Mouse (Mus musculus) left cerebral cortex, adult 8-10 months (tissue): ENCODE measurements at regions not wholly inside any gene's neighbourhood (a gene's known extent, or its start where the extent isn't known, plus 50 kb on each side); places are given as distances from the start of the nearest gene placed in this dataset.

Experiments used
- DNase-seq, 2 experiments: peaks; one replicate each; pipeline ENCODE4 v3.0.0; 2022; ENCODE audit warnings: low spot score in 2 of 2

GRCm38 (mm10) chr14:54185265-54185830 is 68.6 kb downstream of the Dad1 start:
- no peak for DNase-seq

DNA sequence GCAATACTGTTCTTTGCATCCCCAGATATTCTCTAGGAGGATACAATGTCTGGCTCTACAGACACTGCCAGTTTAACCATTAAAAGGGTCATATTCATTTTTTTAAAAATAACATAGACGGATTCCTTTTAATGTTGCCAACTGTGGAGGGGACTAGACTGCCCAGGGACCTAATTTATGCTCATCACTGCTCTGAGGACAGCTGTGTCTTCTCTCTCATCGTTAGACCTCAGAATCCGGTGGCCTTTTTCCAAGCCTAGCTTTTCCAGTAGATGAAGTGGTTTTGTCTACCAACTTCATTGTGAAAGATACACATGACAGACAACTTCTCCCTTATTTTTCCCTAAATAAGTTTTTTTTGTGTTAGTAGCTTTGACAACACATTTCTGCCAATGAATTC is 70.0 kb downstream of the Dad1 start:
- DNase-seq: no peak

GRCm38 (mm10) chr14:54182838-54183237 is 71.1 kb downstream of the Dad1 start:
- no peak for DNase-seq

- DNase-seq: no peak
Observed at GRCm38 (mm10) chr14:54181306-54181705, 72.6 kb downstream of the Dad1 start.

DNA sequence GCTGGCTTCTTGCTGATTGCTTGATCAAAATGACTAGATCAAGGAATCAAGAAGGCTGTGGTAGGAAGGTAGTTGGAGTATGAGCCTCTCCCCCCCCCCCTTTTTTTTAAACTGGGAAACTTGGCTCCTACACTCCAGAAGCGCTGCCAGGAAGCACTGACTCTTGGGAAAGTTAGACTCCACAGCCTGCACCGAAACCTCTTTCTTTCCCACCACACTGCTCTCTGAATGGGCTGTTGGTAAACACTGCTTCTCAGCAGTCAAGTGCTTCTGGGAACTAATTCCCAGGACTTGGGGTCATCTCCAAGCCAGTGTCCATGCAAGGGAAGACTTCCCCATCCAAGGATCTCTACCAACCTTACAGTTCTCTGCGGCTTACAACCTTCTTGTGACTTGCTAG is 73.2 kb downstream of the Dad1 start:
- no peak for DNase-seq

DNA sequence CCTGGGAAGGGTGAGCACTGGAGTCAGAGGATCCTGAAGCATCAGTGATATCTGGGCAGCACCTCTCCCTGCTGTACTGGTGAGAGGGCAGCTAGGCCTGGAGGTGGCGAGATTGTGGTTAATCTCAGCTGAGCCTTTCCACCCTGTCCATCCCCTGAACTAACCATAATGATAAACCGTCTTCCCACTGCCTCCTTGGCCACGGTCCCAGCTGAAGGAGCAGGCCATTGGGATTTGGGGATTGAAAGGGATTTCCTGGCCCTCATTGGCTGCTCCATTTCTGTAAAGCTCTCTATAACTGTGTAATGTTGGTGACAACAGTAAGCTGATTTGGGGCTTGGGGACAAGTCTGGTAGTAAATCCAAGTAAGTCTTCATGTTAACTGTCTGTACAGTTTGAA is 73.6 kb downstream of the Dad1 start:
- no peak for DNase-seq

DNA sequence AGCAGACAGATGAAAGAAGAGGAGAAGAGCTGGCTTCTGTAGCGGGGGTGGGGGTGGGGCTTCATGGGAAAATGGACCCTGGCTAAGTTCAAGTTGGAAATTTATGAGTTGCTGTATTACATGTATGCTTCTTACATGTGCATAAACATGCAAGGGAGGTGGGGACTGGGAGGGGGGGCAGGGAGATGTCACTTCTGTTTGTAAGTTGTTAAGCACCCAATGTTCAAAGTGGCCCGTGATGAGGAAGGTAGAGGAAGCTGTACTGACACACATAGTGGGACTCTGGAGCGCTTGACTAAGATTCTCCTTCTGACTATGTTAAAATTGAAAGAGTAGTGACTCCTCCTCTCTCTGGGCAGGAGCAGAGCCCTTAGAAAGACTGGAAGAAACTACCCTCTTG is 75.0 kb downstream of the Dad1 start:
- no peak for DNase-seq

- no peak for DNase-seq
Observed at GRCm38 (mm10) chr14:54176469-54176868, 77.4 kb downstream of the Dad1 start.

GRCm38 (mm10) chr14:54175476-54175875 is 78.4 kb downstream of the Dad1 start:
- no peak for DNase-seq

GRCm38 (mm10) chr14:54173316-54173715 is 80.6 kb downstream of the Dad1 start:
- no peak for DNase-seq

GRCm38 (mm10) chr14:54169254-54169653 is 84.7 kb downstream of the Dad1 start:
- no peak for DNase-seq

GRCm38 (mm10) chr14:54168414-54168931 is 85.4 kb downstream of the Dad1 start:
- DNase-seq: no peak

DNA sequence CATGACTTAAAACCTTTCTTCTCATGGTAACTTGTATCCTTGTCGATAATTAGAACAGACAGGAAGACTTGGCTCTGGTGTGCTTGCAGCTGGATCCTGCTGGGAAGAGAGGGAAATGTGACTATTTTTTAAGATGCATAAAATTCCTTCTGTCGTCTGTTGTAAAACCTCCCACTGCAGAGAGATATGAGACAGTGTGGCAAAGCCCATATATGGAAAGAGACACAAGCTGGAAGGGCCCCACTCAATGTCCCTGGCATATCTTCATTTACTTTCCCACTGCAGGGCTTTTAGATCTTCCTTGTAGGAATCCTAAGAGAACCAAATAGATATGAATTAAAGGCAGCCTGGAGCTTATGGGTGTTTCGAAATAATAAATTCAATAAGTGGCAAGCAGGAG is 87.8 kb downstream of the Dad1 start:
- DNase-seq: no peak

GRCm38 (mm10) chr14:54164874-54165273 is 89.0 kb downstream of the Dad1 start:
- DNase-seq: no peak

GRCm38 (mm10) chr14:54161916-54162315 is 92.0 kb downstream of the Dad1 start:
- DNase-seq: no peak

DNA sequence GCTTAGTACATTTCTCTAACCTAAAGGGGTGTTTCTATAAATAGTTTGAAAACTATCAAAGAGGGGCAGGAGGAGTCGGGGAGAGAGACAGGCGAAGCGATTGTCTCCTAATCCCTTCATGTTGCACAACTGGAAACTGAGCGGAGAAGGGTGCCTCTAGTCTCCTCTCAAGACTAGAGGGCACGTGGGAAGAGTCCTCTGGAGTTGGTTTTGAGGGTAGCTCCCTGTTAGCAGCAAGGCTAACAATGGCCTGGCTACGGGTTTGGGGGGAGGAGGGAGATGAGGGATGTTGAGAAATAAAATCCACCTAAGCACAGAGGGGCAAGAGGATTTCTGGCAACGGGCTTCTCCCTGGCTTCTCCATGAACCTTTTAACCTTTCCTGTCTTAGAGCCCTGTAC is 92.7 kb downstream of the Dad1 start:
- no peak for DNase-seq

DNA sequence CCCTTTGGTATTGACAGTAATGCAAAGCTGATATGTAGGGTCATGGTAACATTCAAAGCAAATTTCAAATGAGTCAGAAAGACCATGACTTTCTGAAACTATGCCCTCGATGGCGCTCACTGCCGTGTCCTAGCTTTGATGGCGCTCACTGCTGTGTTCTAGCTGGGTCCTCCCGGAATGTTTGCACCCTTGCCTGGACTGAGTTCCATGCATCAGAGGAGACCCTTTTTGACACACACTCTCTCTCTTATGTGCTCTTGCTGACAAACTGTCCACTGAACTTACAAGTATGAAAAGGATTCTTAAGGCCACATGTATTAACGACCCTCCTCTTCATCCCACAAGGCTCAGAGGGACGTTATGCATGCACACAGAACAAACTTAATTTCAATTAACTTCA is 94.1 kb downstream of the Dad1 start:
- no peak for DNase-seq

DNA sequence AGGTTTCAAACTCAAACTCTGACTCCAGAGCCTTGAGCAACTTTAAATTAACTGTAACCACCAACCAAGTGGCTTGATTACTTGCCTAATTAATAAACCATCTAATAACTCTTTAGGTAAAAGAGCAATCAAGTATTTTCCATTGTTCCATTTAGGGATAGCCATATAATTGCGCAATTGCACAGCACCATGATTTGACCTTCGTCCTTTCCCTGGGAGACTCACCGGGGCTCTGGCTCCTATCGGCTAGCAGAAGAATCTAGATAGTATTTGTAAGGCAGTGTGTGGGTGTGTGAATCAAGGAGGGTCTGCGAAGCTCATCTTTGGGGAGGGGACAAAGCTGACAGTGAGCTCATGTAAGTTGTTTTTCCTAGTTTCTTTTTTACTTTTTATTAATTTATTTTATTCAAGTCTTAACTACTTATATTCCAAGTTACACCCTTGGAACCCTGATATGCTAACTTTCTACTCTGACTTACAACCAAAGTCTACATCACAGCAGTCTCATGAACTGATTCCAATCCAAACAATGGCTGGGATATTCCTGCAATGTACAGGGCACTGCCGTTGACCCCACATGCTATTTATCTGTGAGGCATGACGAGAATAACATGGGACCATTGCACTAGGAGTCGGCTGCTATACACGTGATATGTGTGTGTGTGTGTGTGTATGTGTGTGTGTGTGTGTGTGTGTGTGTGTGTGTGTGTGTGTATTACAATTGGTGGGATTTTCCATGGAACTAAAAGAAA is 95.5 kb downstream of the Dad1 start:
- DNase-seq: no peak

GRCm38 (mm10) chr14:54156536-54156935 is 97.4 kb downstream of the Dad1 start:
- DNase-seq: no peak

DNA sequence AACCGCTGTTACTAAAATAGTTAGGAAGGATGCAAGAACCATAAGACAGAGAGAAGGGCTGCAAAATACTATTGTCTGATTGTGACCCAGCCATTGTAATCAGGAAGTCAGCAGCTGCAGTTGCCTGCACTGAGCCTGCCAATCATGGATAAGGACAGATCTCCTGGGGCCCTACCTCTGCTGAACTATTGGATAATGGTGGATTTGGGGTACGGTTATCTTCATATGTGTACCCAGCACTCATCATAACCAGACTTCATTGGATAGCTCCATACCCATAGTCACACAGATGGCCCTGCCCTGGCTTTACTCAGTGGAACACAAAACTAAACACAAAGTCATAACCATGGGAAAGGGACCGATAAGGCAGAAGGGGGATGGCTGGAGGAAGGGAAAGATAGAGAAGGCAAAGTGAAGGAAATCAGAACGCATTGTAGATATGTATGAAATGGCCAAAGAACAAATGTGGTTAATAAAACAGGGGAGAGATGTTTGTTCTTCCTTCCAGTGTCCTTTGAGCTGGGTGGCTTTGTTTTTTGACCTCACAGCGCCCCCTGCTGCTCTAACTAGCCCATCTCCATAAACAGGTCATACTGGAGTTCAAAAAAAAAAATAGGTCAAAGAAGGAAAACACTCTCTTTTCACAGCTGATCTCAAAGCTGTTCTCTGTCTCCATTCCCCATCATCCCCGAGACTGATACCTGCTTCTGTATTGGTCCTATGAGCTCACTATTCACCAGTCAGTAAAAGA is 101.2 kb downstream of the Dad1 start:
- peak; percentile 27 to 51 for DNase-seq

DNA sequence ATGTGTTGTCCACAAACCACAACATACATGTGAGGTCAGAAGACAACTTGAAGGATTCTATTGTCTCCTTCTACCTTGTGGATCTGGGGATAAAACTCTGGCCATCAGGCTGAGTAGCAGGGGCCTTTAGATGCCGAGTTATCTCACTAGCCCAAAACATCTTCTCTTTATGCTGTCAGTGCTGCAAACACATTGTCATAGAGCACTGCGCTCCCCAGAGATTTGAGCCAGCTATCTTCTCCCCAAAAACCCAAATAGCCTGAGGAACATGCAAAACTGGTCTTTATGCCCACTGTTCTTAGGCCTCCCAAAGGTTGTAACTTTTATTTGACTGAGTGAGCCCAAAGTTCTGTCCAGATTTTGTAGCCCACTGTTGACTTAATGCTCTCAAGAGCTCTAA is 102.0 kb downstream of the Dad1 start:
- DNase-seq: no peak

DNA sequence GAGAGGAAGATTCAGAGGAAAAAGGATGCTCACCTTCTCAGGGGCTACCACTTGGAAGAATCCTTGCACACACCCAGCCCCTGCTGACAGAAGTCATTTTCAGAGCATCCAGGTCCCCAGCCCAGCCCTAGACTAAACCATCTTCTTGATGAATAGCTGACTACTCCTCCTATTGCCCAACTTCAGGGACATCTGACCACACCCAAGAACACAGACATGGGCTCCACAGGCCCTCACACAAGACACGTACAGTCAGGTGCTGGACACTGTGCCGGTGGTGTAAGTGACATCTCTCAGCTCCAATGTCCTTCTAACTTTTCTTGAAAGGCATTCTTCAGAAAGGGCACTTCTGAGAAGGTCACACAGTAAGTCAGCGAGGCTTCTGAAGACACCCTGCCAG is 102.6 kb downstream of the Dad1 start:
- DNase-seq: no peak

DNA sequence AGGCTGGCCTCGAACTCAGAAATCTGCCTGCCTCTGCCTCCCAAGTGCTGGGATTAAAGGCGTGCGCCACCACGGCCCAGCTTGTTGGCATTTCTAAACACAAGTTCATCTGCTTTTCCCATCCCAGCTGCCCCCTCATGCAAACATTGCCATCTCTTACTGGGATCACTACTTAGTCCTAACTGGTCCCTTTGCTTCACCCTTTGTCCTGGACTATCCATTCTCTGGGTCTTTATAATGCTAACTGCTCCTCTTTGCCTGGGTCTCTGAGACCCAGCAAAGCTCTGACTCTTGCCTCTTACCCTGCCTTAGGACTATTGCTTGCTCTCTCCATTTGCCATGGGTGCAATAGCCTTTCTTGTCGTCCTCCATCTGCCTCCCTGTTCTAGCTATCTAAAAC is 103.7 kb downstream of the Dad1 start:
- no peak for DNase-seq
